Mouse (Mus musculus) heart, postnatal 0 days (tissue): ENCODE results near the gene Tmem82.

ENCODE experiments used
- CTCF ChIP-seq: IDR thresholded peaks from 2 replicates; pipeline ENCODE4 v1.5.1; 2016; ENCODE audit warnings: antibody characterized with exemption, control low read depth, low read depth
- EP300 ChIP-seq: IDR thresholded peaks from 2 replicates; pipeline ENCODE4 v1.6.1; 2016; ENCODE audit warnings: antibody characterized with exemption, low read depth

GRCm38 (mm10) chr4:141571337-141571739 is 47.1 kb downstream of the Tmem82 start:
- TF ChIP-seq CTCF: no peak
- no peak for TF ChIP-seq EP300
